Mouse (Mus musculus) mature B cell (primary cell): ENCODE data around the gene Fam169b.
"Not testable (repeated sequence)": the region's sequence is repeated elsewhere in the genome, so short reads cannot be mapped to it uniquely, and the experiment has no call there.

ENCODE experiments used
- in situ Hi-C: fragments of 300-500 bp; cut with MboI; formaldehyde crosslinking; loops from 2 replicates; pipeline ENCODE4 v1.14.3; 2019

Gene Fam169b

GRCm38 (mm10) chr7:68285851-68286298 is 12.2 kb downstream of the Fam169b start:
- in situ Hi-C loops, result no loop called here

- in situ Hi-C loops, result no loop called here
Observed at GRCm38 (mm10) chr7:68286526-68287481, 13.2 kb downstream of the Fam169b start.

- in situ Hi-C loops, result no loop called here
Observed at GRCm38 (mm10) chr7:68287582-68287981, 13.9 kb downstream of the Fam169b start.

- in situ Hi-C loops, result not testable (repeated sequence)
Observed at GRCm38 (mm10) chr7:68288000-68288399, 14.4 kb downstream of the Fam169b start.

- in situ Hi-C loops, result no loop called here
Observed at GRCm38 (mm10) chr7:68289081-68289480, 15.4 kb downstream of the Fam169b start.

GRCm38 (mm10) chr7:68291603-68292002 is 18.0 kb downstream of the Fam169b start:
- in situ Hi-C loops, result no loop called here

- in situ Hi-C loops, result no loop called here
Observed at GRCm38 (mm10) chr7:68293997-68294789, 20.6 kb downstream of the Fam169b start.

GRCm38 (mm10) chr7:68296487-68296886 is 22.8 kb downstream of the Fam169b start:
- in situ Hi-C loops, result loop anchor here (5.0 kb wide), 1 partner anchor 49 kb away; no protein-coding TSS in a partner anchor

GRCm38 (mm10) chr7:68298381-68299076 is 24.9 kb downstream of the Fam169b start:
- in situ Hi-C loops, result loop anchor here (5.0 kb wide), 1 partner anchor 51 kb away; no protein-coding TSS in a partner anchor

- in situ Hi-C loops, result no loop called here
Observed at GRCm38 (mm10) chr7:68301160-68301559, 27.5 kb downstream of the Fam169b start.

- in situ Hi-C loops, result no loop called here
Observed at GRCm38 (mm10) chr7:68302586-68303433, 29.2 kb downstream of the Fam169b start.

GRCm38 (mm10) chr7:68303685-68304084 is 30.0 kb downstream of the Fam169b start:
- in situ Hi-C loops, result no loop called here

- in situ Hi-C loops, result no loop called here
Observed at GRCm38 (mm10) chr7:68305781-68306575, 32.3 kb downstream of the Fam169b start.

- in situ Hi-C loops, result no loop called here
Observed at GRCm38 (mm10) chr7:68306756-68307155, 33.1 kb downstream of the Fam169b start.

GRCm38 (mm10) chr7:68311469-68311868 is 37.8 kb downstream of the Fam169b start:
- in situ Hi-C loops, result no loop called here

- in situ Hi-C loops, result no loop called here
Observed at GRCm38 (mm10) chr7:68312395-68312794, 38.8 kb downstream of the Fam169b start.

GRCm38 (mm10) chr7:68313038-68313782 is 39.6 kb downstream of the Fam169b start:
- in situ Hi-C loops, result no loop called here

GRCm38 (mm10) chr7:68314286-68314685 is 40.6 kb downstream of the Fam169b start:
- in situ Hi-C loops, result no loop called here

GRCm38 (mm10) chr7:68315068-68315467 is 41.4 kb downstream of the Fam169b start:
- in situ Hi-C loops, result no loop called here
